Mouse (Mus musculus): ENCODE data around the gene Klhl31. TPM values are rescaled to one million over a fixed set of nuclear protein-coding genes. Genes with fewer than 3 reads are reported as not detected.

Klhl31 gene
- polyA plus RNA-seq, 1 experiment: 0.99 TPM

DNA sequence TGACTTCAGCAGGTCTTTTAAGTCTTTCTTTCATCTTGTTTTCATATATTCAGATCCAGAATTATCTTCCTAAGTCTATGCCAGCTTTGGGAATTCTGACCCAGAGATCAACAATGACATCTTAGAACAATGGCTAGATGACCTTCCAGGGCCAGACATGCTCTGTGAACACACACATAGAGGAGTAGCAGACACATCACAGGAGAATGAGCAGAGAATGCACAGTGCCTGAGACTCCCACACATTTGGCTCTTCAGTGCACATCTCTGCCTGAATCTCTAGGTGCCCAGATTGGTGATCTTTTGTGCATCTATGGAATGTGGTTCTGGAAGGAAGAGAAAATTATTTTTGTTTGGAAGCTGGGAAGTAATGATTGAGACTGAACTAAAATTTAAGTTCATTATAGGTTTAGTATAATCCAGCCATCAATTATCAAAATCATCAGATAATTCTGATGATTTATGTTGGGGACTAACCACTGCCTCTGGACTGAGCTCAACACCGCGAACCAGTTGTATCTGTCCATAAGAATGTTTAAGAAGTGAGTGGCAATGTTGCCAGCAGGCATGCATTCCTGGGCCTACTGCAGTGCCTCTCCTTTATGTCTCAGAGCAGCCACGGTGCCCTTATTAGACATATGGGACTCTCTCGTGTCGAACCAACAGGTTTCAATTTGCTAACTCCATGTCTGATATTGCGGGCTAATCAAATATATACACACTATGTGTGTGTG, 12.8 kb upstream of the Klhl31 start:
- H3K27ac ChIP-seq (ENCODE audit: insufficient read depth, low read depth, low read length): no peak overlapping the region
- H3K27me3 ChIP-seq (replicated peaks; ENCODE audit: control insufficient read depth, insufficient read depth, low read length): no peaks in the 10 kb centered on the region
- H3K36me3 ChIP-seq (ENCODE audit: control insufficient read depth, insufficient read depth, low read length): no peaks in the 10 kb centered on the region
- no peak for DNase-seq
- whole genome bisulfite sequencing: 78% methylated on average over 6 of the region's 6 CpGs
- TF ChIP-seq CTCF (conservative IDR thresholded peaks at IDR 0.05; ENCODE audit: insufficient read depth, insufficient read length, low read depth, low read length) (no peak), POLR2A (IDR thresholded peaks at IDR 0.05; ENCODE audit: low read depth, low read length) (no peak)
- peaks cover 9% of the 10 kb centered on the region; the same call in 1 of the 2 replicates for H3K4me1 ChIP-seq (ENCODE audit: control insufficient read depth, insufficient read depth, low read length)
- H3K4me3 ChIP-seq (ENCODE audit: insufficient read depth, low read depth, low read length): no peak overlapping the region

DNA sequence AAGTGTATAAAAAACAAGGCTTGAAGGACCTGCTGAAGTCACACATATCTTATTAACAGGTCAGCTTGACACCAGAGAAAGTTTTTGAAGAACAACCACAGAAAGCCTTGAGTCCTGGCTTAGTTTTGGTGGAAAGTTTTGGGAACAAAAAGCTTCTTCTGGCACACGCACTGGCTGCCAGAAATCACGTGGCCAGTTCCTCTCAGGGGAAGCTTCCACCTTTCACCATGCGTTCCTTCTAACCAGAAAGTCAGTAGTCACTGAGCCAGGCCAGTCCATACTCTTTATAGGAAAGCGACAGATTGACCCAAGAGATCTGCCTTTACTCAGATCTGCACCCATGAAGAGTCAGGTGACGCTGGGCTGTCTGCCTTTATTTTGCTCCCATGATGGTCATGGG, 12.1 kb upstream of the Klhl31 start:
- TF ChIP-seq POLR2A (IDR thresholded peaks at IDR 0.05; ENCODE audit: low read depth, low read length) (no peak), CTCF (conservative IDR thresholded peaks at IDR 0.05; ENCODE audit: insufficient read depth, insufficient read length, low read depth, low read length) (no peak)
- H3K27ac ChIP-seq (ENCODE audit: insufficient read depth, low read depth, low read length): no peak overlapping the region
- H3K36me3 ChIP-seq (ENCODE audit: control insufficient read depth, insufficient read depth, low read length): no peaks in the 10 kb centered on the region
- 78% methylated on average over 5 of the region's 5 CpGs for WGBS
- H3K27me3 ChIP-seq (replicated peaks; ENCODE audit: control insufficient read depth, insufficient read depth, low read length): no peaks in the 10 kb centered on the region
- DNase-seq: no peak
- H3K4me3 ChIP-seq (ENCODE audit: insufficient read depth, low read depth, low read length): no peak overlapping the region
- H3K4me1 ChIP-seq (ENCODE audit: control insufficient read depth, insufficient read depth, low read length): peaks cover 9% of the 10 kb centered on the region; the same call in 1 of the 2 replicates

DNA sequence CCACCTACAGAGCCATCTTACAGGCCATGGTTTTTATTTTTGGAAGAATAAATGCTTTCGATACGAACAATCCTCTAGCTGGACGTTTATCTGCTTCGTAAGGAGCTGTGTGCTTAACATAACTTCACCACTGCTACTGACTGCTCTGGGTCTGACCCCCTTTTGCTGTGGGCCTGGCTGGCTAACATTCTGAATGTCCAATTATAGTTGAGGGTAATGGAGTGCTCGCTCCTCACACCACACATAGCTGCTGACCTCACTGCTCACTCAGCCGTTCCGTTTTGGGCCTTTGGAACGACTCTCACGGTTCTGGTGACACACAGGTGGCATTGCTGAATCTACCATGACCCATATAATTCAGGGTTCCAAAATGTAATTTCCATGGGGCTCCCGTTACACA, 7.6 kb upstream of the Klhl31 start:
- peak; percentile 39 for DNase-seq
- WGBS: 50% methylated on average over 10 of the region's 10 CpGs
- Histone ChIP-seq H3K27me3 (replicated peaks; ENCODE audit: control insufficient read depth, insufficient read depth, low read length) (no peaks in the 10 kb centered on the region), H3K4me1 (ENCODE audit: control insufficient read depth, insufficient read depth, low read length) (no peaks in the 10 kb centered on the region), H3K4me3 (ENCODE audit: insufficient read depth, low read depth, low read length) (no peak overlapping the region), H3K36me3 (ENCODE audit: control insufficient read depth, insufficient read depth, low read length) (no peaks in the 10 kb centered on the region), H3K27ac (ENCODE audit: insufficient read depth, low read depth, low read length) (no peak overlapping the region)
- TF ChIP-seq POLR2A (IDR thresholded peaks at IDR 0.05; ENCODE audit: low read depth, low read length) (no peak), CTCF (conservative IDR thresholded peaks at IDR 0.05; ENCODE audit: insufficient read depth, insufficient read length, low read depth, low read length) (no peak)

DNA sequence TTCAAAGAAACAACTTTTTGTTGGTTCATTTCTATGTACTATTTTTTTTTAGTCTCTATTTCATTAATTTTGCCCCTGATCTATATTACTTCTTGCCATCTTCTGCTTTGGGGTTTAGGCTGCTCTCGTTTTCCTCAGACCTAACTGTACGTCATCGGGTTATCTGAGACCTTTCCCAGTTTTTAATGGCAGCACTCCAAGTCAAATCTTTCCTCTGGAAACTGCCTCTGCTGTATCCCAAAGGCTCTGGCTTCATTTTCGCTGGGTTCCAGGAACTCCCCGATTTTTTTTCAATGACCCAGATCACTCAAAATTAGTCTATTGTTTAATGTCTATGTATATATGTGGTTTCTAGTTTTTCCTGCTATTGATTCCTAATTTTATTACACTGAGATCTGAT, 6.6 kb upstream of the Klhl31 start:
- Histone ChIP-seq H3K27ac (ENCODE audit: insufficient read depth, low read depth, low read length) (no peak overlapping the region), H3K36me3 (ENCODE audit: control insufficient read depth, insufficient read depth, low read length) (no peaks in the 10 kb centered on the region), H3K4me1 (ENCODE audit: control insufficient read depth, insufficient read depth, low read length) (no peaks in the 10 kb centered on the region), H3K27me3 (replicated peaks; ENCODE audit: control insufficient read depth, insufficient read depth, low read length) (no peaks in the 10 kb centered on the region), H3K4me3 (ENCODE audit: insufficient read depth, low read depth, low read length) (no peak overlapping the region)
- TF ChIP-seq CTCF (conservative IDR thresholded peaks at IDR 0.05; ENCODE audit: insufficient read depth, insufficient read length, low read depth, low read length): no peak
- TF ChIP-seq POLR2A (IDR thresholded peaks at IDR 0.05; ENCODE audit: low read depth, low read length): no peak
- 64% methylated on average over 5 of the region's 5 CpGs for WGBS
- no peak for DNase-seq

DNA sequence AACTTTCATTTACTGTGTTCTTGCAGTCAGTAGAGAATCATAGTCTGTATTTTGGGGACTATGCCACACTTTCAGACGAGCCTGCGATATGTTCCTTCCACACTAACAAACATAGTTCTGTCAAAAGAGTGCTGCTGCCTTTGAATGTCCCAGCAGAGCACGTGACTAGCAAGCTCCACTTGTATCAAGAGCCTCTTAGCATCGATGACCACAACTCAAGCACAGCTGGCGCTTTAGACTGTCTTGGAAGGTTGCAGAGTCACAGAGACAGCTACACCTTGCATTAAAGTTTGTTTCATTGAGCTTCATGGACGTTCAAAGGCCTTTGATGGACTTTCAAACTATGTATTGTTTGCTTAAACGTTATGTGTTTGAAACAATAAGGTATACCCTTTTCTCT, 5.5 kb upstream of the Klhl31 start:
- 85% methylated on average over 7 of the region's 7 CpGs for WGBS
- Histone ChIP-seq H3K4me1 (ENCODE audit: control insufficient read depth, insufficient read depth, low read length) (no peaks in the 10 kb centered on the region), H3K27ac (ENCODE audit: insufficient read depth, low read depth, low read length) (no peak overlapping the region), H3K4me3 (ENCODE audit: insufficient read depth, low read depth, low read length) (no peak overlapping the region), H3K27me3 (replicated peaks; ENCODE audit: control insufficient read depth, insufficient read depth, low read length) (no peaks in the 10 kb centered on the region), H3K36me3 (ENCODE audit: control insufficient read depth, insufficient read depth, low read length) (no peaks in the 10 kb centered on the region)
- DNase-seq: no peak
- TF ChIP-seq POLR2A (IDR thresholded peaks at IDR 0.05; ENCODE audit: low read depth, low read length): no peak
- no peak for TF ChIP-seq CTCF (conservative IDR thresholded peaks at IDR 0.05; ENCODE audit: insufficient read depth, insufficient read length, low read depth, low read length)

DNA sequence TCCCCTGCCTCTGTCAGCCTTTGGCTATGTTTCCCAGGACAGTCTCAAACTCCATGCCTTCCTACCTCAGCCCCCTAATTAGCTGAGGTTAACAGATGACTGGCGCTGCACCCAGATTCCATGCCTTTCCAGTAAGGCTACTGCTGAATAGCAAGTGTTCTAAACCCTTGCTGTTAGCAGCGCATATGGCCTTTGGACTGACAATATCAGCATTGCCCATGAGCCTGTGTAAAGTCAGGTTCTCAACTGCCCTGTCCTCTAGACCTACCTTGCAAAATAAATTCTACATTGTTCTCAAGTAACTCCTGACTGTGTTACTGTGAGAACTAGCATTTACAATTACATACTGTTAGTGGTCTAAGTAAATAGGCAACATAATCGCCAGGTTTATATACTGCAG, 3.9 kb upstream of the Klhl31 start:
- no peak for DNase-seq
- Histone ChIP-seq H3K4me3 (ENCODE audit: insufficient read depth, low read depth, low read length) (no peak overlapping the region), H3K27me3 (replicated peaks; ENCODE audit: control insufficient read depth, insufficient read depth, low read length) (no peaks in the 10 kb centered on the region), H3K36me3 (ENCODE audit: control insufficient read depth, insufficient read depth, low read length) (no peaks in the 10 kb centered on the region), H3K4me1 (ENCODE audit: control insufficient read depth, insufficient read depth, low read length) (0 out of 2 replicates have a peak, but pooled peaks cover 3% of the 10 kb centered on the region), H3K27ac (ENCODE audit: insufficient read depth, low read depth, low read length) (no peak overlapping the region)
- WGBS: 88% methylated on average over 3 of the region's 3 CpGs
- TF ChIP-seq CTCF (conservative IDR thresholded peaks at IDR 0.05; ENCODE audit: insufficient read depth, insufficient read length, low read depth, low read length): no peak
- TF ChIP-seq POLR2A (IDR thresholded peaks at IDR 0.05; ENCODE audit: low read depth, low read length): no peak

DNA sequence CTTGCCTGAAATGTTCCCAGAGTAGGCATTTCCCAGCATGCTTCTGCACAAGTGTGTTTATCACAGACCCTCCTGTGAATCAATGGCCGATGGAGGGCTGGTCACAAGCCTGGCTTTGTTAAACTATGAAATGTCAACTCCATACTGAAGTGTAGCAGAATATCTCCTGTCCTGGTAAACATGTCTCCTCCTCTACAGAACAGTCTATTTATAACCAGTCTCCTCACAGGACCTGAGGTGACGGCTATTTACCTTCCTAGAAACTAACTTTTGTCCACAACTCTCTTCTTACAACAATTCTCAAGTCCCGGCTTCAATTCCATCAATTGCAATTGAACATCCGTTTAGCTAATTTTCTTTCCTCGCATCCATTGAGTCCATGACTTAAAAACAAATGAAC, 297 bp upstream of the Klhl31 start:
- no peaks in the 10 kb centered on the region for H3K27me3 ChIP-seq (replicated peaks; ENCODE audit: control insufficient read depth, insufficient read depth, low read length)
- TF ChIP-seq POLR2A (IDR thresholded peaks at IDR 0.05; ENCODE audit: low read depth, low read length): no peak
- TF ChIP-seq CTCF (conservative IDR thresholded peaks at IDR 0.05; ENCODE audit: insufficient read depth, insufficient read length, low read depth, low read length): no peak
- no peaks in the 10 kb centered on the region for H3K36me3 ChIP-seq (ENCODE audit: control insufficient read depth, insufficient read depth, low read length)
- DNase-seq: no peak
- 75% methylated on average over 5 of the region's 5 CpGs for WGBS
- H3K4me3 ChIP-seq (ENCODE audit: insufficient read depth, low read depth, low read length): no peak overlapping the region
- 0 out of 2 replicates have a peak, but pooled peaks cover 3% of the 10 kb centered on the region for H3K4me1 ChIP-seq (ENCODE audit: control insufficient read depth, insufficient read depth, low read length)
- no peak overlapping the region; the same call in 1 of the 2 replicates for H3K27ac ChIP-seq (ENCODE audit: insufficient read depth, low read depth, low read length)

All from kidney, adult 2 months (tissue).